Mouse (Mus musculus) forebrain, embryonic 13.5 days (tissue): ENCODE data around the gene Tmem9b. TPM values are rescaled to one million over a fixed set of nuclear protein-coding genes. Genes with fewer than 3 reads are reported as not detected.

Experiments
- ATAC-seq: fragments of 200-750 bp; cut with Nextera tagmentation; 2 replicates; pipeline ENCODE4 v1.8.0; 2017
- H3K27ac ChIP-seq: fragments of 300-500 bp; sonication (generic); 2 replicates; pipeline ENCODE4 v1.5.1; 2015; ENCODE audit warnings: inconsistent platforms, mild to moderate bottlenecking, moderate library complexity
- H3K27me3 ChIP-seq: fragments of 300-500 bp; sonication (generic); 2 replicates; pipeline ENCODE4 v1.6.1; 2015; ENCODE audit warnings: mild to moderate bottlenecking, inconsistent platforms
- H3K36me3 ChIP-seq: fragments of 300-500 bp; sonication (generic); 2 replicates; pipeline ENCODE4 v1.6.1; 2015; ENCODE audit warnings: mild to moderate bottlenecking, inconsistent platforms; ENCODE audit not compliant: poor library complexity, severe bottlenecking
- H3K4me1 ChIP-seq: fragments of 300-500 bp; sonication (generic); 2 replicates; pipeline ENCODE4 v1.6.1; 2015; ENCODE audit warnings: inconsistent platforms
- H3K4me2 ChIP-seq: fragments of 300-500 bp; sonication (generic); 2 replicates; pipeline ENCODE4 v1.6.1; 2015; ENCODE audit warnings: inconsistent platforms, mild to moderate bottlenecking, moderate library complexity
- H3K4me3 ChIP-seq: fragments of 300-500 bp; sonication (generic); 2 replicates; pipeline ENCODE4 v1.5.1; 2015; ENCODE audit warnings: mild to moderate bottlenecking, inconsistent platforms
- H3K9ac ChIP-seq: fragments of 300-500 bp; sonication (generic); 2 replicates; pipeline ENCODE4 v1.6.1; 2015; ENCODE audit warnings: mild to moderate bottlenecking, inconsistent platforms
- H3K9me3 ChIP-seq: fragments of 300-500 bp; sonication (generic); replicated peaks from 2 replicates; pipeline ENCODE4 v1.6.1; 2016; ENCODE audit warnings: inconsistent platforms
- WGBS: fragments of 180-500 bp; shearing (Covaris S2); methylation state at CpG from one replicate; pipeline ENCODE4 v1.1.7; 2015; 5-methylcytosine and 5-hydroxymethylcytosine counted together
- polyA plus RNA-seq: library from polyadenylated mRNA; unstranded; fragments of >200 nt; fragmentation: Nextera tagmentation; extraction: Ambion mirVana; gene quantifications from 2 replicates; pipeline ENCODE4 v1.2.1, GENCODE M21; 2015

Tmem9b gene
- polyA plus RNA-seq, 1 experiment from 2014 or later: 67.0 TPM

DNA sequence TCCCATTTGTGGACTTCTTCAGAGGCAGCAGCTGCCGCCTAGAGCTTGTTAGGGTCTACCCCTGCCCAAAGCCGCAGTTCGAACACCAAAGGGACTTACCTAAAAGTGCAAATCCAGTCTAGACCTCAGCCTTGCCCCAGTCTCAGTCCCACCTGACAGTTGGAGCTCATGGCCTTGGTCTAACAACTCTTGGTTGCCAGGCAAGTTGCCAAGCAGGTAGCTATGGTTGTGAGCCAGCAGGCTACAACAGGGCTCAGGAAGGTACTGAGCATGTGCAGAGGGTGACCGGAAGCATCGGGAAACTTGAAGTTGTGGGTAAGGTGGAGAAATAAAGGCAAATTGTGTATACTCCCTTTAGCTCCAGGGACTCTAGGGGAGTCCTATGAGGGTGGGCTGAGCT, 29.0 kb downstream of the Tmem9b start, which contains the start of gene BC051019:
TSS of gene BC051019 (minus strand) at position 154 of the 400 bp plus-strand sequence.
- no peaks in the 10 kb centered on the region for H3K36me3 ChIP-seq
- H3K27ac ChIP-seq: no peak within 1 kb of the TSS
- no peaks in the 10 kb centered on the region for H3K9me3 ChIP-seq
- H3K4me1 ChIP-seq: no peaks in the 10 kb centered on the region
- 90% methylated on average over 5 of the region's 5 CpGs for WGBS
- H3K4me3 ChIP-seq: no peak within 1 kb of the TSS
- no peak within 1 kb of the TSS for H3K9ac ChIP-seq
- no peak for ATAC-seq
- H3K4me2 ChIP-seq: no peak within 1 kb of the TSS
- H3K27me3 ChIP-seq: no peaks in the 10 kb centered on the region

DNA sequence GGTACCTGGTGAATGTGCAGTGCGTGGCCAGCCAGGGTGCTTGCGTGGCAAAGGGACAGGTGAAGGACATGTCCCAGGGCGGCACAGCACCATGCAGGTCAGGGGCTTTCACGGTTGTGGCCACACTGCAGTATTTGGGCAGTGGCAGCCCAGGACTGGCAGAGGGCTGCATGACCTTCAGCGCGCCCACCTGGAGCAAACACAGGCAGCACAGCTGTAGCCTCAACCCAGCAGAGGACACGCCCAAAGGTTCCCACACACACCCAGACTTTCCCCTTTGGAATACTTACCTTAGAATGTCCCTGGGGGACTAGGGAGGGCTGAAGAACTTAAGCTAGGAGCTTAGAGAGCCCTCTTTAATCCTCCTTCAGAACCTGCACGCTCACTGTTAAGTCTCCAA, 29.6 kb downstream of the Tmem9b start:
- no peak overlapping the region for H3K4me2 ChIP-seq
- WGBS: 95% methylated on average over 8 of the region's 8 CpGs
- no peaks in the 10 kb centered on the region for H3K4me1 ChIP-seq
- no peaks in the 10 kb centered on the region for H3K36me3 ChIP-seq
- H3K9me3 ChIP-seq: no peaks in the 10 kb centered on the region
- no peak overlapping the region for H3K27ac ChIP-seq
- no peak overlapping the region for H3K9ac ChIP-seq
- no peaks in the 10 kb centered on the region for H3K27me3 ChIP-seq
- no peak overlapping the region for H3K4me3 ChIP-seq
- ATAC-seq: no peak

DNA sequence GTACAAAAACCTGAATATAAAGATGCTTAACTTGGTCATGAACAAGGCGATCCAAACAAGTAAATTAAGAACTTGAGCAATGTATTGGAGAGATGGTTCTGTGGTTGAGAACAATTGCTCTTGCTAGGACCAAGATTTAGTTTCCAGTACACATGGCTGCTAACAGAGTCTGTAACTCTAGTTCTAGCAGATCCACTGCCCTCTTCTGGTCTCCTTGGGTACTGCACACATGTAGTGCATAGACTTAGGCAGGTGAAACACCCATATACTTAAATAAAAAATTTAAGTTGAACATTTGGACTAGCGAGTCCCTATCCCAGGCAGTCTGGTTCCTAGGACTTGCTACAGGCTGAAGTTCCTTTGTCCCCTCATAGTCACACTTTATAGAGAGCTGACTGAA, 30.1 kb downstream of the Tmem9b start:
- Histone ChIP-seq H3K27me3 (no peaks in the 10 kb centered on the region), H3K4me2 (no peak overlapping the region), H3K9me3 (no peaks in the 10 kb centered on the region), H3K36me3 (no peaks in the 10 kb centered on the region), H3K4me1 (no peaks in the 10 kb centered on the region), H3K9ac (no peak overlapping the region), H3K4me3 (no peak overlapping the region), H3K27ac (no peak overlapping the region)
- ATAC-seq: no peak
- WGBS: 96% methylated on average over 2 of the region's 2 CpGs

- no peak overlapping the region for H3K4me2 ChIP-seq
- WGBS: 65% methylated on average over 9 of the region's 9 CpGs
- H3K9ac ChIP-seq: no peak overlapping the region
- H3K36me3 ChIP-seq: no peaks in the 10 kb centered on the region
- no peak for ATAC-seq
- no peaks in the 10 kb centered on the region for H3K9me3 ChIP-seq
- H3K27ac ChIP-seq: no peak overlapping the region
- H3K27me3 ChIP-seq: no peaks in the 10 kb centered on the region
- no peaks in the 10 kb centered on the region for H3K4me1 ChIP-seq
- no peak overlapping the region for H3K4me3 ChIP-seq
These were observed 33.4 kb downstream of the Tmem9b start for GRCm38 (mm10) chr7:109719286-109719685.

DNA sequence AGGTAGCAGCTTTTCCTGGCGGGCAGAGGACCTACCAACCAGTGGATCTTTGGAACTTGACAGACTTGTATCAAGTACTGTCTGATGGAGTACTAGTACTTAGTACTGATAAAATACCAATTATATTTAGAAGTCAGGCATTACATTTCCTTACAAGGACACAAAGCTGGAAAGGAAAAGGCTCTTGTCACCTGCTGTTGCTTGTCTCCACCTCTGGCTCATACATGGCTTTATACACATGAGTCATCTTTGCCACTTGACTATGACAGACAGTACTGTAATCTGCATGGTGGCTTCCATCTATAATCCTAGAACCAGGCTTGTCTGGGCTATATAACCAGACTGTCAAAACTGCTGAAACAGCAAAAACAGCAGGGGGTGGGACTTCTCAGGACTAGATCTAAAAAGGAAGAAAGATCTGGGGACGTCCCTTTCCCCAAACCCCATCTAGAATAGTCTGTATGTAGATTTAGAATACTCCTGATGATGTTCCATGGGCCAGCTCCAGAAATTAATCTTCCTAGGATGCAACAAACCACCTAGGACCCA, 39.2 kb downstream of the Tmem9b start:
- no peak overlapping the region for H3K9ac ChIP-seq
- no peak for ATAC-seq
- H3K4me2 ChIP-seq: no peak overlapping the region
- H3K36me3 ChIP-seq: peaks cover 36% of the 10 kb centered on the region
- H3K27me3 ChIP-seq: no peaks in the 10 kb centered on the region
- H3K4me1 ChIP-seq: no peaks in the 10 kb centered on the region
- H3K27ac ChIP-seq: no peak overlapping the region
- no peak overlapping the region for H3K4me3 ChIP-seq
- H3K9me3 ChIP-seq: no peaks in the 10 kb centered on the region
- WGBS: 86% methylated on average over 2 of the region's 2 CpGs

DNA sequence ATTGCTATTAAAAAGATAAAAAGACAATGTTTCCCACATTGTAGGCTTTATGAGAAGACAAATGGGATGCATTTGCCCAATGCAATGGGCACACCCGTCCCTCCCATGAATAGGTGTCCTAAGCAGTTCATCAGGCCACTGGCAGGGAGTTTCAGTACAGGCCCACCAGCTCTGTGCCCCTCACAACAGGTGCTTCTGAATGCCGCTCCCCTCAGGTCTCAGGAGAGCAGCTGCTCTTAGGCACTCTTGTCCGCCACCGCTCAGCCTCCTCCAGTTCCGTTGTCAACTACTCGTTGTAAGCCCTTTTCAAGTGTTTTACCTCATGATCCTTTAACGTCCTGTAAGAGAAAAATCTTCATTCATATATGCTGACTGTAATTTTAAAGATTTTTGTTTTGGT, 40.5 kb downstream of the Tmem9b start:
- Histone ChIP-seq H3K4me3 (no peak overlapping the region), H3K4me2 (no peak overlapping the region), H3K4me1 (no peaks in the 10 kb centered on the region), H3K9ac (no peak overlapping the region), H3K27ac (no peak overlapping the region), H3K9me3 (no peaks in the 10 kb centered on the region), H3K27me3 (no peaks in the 10 kb centered on the region), H3K36me3 (peaks cover 43% of the 10 kb centered on the region)
- WGBS: 92% methylated on average over 7 of the region's 7 CpGs
- ATAC-seq: no peak

GRCm38 (mm10) chr7:109710069-109710468, 42.6 kb downstream of the Tmem9b start:
- H3K27me3 ChIP-seq: no peaks in the 10 kb centered on the region
- no peaks in the 10 kb centered on the region for H3K4me1 ChIP-seq
- WGBS: 92% methylated on average over 1 of the region's 1 CpGs
- no peak overlapping the region for H3K4me3 ChIP-seq
- H3K9ac ChIP-seq: no peak overlapping the region
- no peak overlapping the region for H3K27ac ChIP-seq
- peaks cover 43% of the 10 kb centered on the region for H3K36me3 ChIP-seq
- ATAC-seq: no peak
- H3K4me2 ChIP-seq: no peak overlapping the region
- no peaks in the 10 kb centered on the region for H3K9me3 ChIP-seq

DNA sequence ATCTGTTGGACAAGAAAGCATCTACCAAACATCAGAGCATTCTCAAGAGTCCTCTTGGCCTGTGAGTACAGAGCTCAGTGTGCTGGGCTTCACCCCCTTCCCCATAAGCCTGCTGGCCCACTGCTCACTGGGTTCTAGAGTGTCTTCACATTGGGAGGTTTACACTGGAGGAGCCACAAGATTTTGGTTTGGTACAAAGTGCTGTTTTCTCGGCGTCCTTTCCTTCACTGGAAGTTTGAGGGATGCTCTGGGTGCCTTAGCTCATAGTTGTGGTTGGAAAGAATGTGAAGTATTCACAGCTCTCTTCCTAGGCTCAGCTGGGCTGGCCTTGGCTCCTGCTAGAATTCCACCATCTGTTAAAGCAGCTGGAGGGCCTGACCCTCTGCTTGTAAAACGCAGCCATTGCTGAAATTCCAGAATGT, 43.7 kb downstream of the Tmem9b start:
- no peaks in the 10 kb centered on the region for H3K9me3 ChIP-seq
- 0 out of 2 replicates have a peak, but pooled peaks cover 5% of the 10 kb centered on the region for H3K4me1 ChIP-seq
- no peak overlapping the region for H3K27ac ChIP-seq
- H3K4me2 ChIP-seq: no peak overlapping the region
- ATAC-seq: no peak
- WGBS: 86% methylated on average over 3 of the region's 3 CpGs
- H3K36me3 ChIP-seq: peaks cover 43% of the 10 kb centered on the region
- H3K4me3 ChIP-seq: no peak overlapping the region
- H3K9ac ChIP-seq: no peak overlapping the region
- no peaks in the 10 kb centered on the region for H3K27me3 ChIP-seq

DNA sequence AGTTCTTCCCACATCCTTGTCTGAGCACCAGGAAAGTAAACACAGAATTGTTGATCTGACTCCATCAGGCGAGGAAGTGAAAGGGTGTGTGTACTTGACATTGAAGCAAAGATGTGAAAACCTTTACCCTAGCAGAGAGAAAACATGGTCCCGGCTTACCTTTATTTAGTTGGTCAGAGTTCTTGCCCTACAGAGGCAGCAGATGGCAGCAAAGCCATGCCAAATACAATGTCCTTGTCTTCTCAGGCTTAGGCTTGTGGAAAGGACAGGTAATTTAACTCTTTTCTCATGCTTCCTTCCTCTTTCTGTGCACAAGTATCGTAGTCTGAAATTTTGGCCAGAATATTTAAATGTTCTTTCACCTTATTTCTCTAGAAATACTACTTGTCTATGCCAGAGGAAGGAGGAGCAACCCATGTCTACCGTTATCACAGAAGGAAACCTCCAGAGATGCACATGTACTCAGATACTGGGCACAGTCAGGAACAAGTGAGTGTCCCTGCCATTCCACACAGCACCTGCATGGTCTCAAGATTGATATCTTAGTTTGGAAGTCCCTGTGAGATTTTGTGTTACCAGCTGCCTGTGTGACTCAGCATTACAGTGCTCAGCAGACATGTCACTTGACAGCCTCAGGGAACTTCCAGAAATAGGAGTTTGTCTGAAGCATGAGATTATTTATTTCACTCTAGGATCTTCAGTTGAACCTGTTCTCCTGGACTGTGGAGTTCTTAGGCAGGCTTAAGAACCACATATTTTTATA, 45.5 kb downstream of the Tmem9b start:
- Histone ChIP-seq H3K4me1 (peaks cover 9% of the 10 kb centered on the region; the same call in 1 of the 2 replicates), H3K27me3 (no peaks in the 10 kb centered on the region), H3K4me3 (no peak overlapping the region), H3K27ac (no peak overlapping the region), H3K9ac (no peak overlapping the region), H3K36me3 (peaks cover 34% of the 10 kb centered on the region), H3K4me2 (no peak overlapping the region), H3K9me3 (no peaks in the 10 kb centered on the region)
- no peak for ATAC-seq
- 64% methylated on average over 4 of the region's 4 CpGs for WGBS

DNA sequence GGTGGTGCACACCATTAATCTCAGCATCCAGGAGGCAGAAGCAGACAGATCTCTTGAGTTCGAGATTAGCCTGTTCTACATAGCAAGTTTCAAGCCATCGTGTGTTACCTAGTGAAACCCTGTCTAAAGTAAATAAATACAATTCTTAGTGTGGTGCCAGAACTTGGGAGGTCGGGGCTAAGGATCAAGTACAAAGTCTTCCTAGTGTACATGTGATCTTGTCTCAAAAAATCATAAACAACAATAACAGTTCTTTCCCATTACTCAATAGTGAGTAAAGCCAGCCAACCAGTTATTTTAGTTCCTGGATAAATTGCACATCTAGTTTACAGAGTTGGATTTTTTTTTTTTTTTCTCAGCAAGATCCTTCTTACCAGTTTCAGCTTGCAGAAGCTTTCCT, 48.2 kb downstream of the Tmem9b start:
- Histone ChIP-seq H3K27me3 (no peaks in the 10 kb centered on the region), H3K9ac (0 out of 2 replicates have a peak overlapping the region, but pooled peaks have one; percentile 73), H3K4me1 (peaks cover 9% of the 10 kb centered on the region; the same call in 1 of the 2 replicates), H3K36me3 (peaks cover 13% of the 10 kb centered on the region), H3K4me2 (peak overlapping the region; percentile 75), H3K9me3 (no peaks in the 10 kb centered on the region), H3K4me3 (peak overlapping the region; percentile 57), H3K27ac (no peak overlapping the region)
- 70% methylated on average over 3 of the region's 3 CpGs for WGBS
- no peak for ATAC-seq

DNA sequence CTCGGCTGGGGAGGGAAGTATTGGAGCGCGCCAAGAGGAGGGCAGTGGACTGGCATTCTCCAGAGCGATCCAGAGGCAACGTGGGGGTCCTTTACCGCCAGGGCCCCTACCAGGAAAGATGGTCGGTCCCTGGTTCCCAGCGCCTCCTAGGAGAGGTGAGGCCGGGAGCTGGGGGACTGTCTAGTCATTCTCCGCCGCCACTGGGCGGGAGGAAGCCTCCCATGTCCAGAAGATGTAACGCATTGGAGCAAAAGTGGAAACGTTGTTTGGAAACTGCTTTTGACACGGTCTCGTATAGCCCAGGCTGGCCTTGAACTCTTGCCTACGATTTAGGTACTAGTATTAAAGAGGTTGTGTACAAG, 48.7 kb downstream of the Tmem9b start:
- H3K27ac ChIP-seq: no peak overlapping the region
- no peaks in the 10 kb centered on the region for H3K9me3 ChIP-seq
- whole genome bisulfite sequencing: 4% methylated on average over 17 of the region's 17 CpGs
- peak overlapping the region; percentile 75 for H3K4me2 ChIP-seq
- peak overlapping the region; percentile 73 for H3K9ac ChIP-seq
- no peak for ATAC-seq
- peaks cover 9% of the 10 kb centered on the region; the same call in 1 of the 2 replicates for H3K4me1 ChIP-seq
- no peaks in the 10 kb centered on the region for H3K27me3 ChIP-seq
- peak overlapping the region; percentile 57 for H3K4me3 ChIP-seq
- H3K36me3 ChIP-seq: peaks cover 10% of the 10 kb centered on the region

- no peaks in the 10 kb centered on the region for H3K9me3 ChIP-seq
- H3K4me1 ChIP-seq: peaks cover 9% of the 10 kb centered on the region; the same call in 1 of the 2 replicates
- H3K9ac ChIP-seq: peak within 1 kb of the TSS; percentile 73
- under 1% methylated on average over 61 of the region's 61 CpGs for WGBS
- H3K36me3 ChIP-seq: peaks cover 5% of the 10 kb centered on the region; the same call in 1 of the 2 replicates
- H3K4me2 ChIP-seq: peak within 1 kb of the TSS; percentile 75
- H3K4me3 ChIP-seq: peak within 1 kb of the TSS; percentile 57
- no peak within 1 kb of the TSS for H3K27ac ChIP-seq
- ATAC-seq: peak; percentile 97
- no peaks in the 10 kb centered on the region for H3K27me3 ChIP-seq
These were observed 49.3 kb downstream of the Tmem9b start, which contains the start of the genes St5 and Akip1 for GRCm38 (mm10) chr7:109703190-109704015. TSS of gene St5 (minus strand) at chr7:109703605. TSS of gene Akip1 (plus strand) at chr7:109703690.
